Mouse (Mus musculus): ENCODE data around the gene Gm10271. TPM values are rescaled to one million over a fixed set of nuclear protein-coding genes. Genes with fewer than 3 reads are reported as not detected.

Gm10271 gene
- polyA plus RNA-seq, 1 experiment from 2014 or later: not detected

DNA sequence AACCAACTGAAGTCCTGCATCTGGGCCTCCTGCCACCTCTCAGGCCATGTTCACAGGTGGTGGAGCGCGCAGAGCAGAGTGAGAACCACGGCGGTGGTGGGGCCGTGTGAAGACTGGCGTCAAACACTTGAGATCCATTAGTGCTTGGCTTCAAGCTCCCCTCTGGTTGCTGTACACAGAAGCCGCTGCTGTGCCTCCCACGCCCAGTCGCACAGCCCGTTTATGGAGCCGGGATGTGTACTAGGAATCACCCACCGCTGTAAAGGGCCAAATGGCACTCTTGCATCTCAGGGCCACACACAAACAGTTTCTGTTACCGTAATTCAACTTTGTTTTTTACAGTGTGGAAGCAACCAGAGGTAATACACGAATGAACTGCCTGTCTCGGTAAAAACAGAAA is 50.2 kb downstream of the Gm10271 start:
- Histone ChIP-seq H3K4me2 (ENCODE audit: low read length) (no peak overlapping the region), H3K9me3 (ENCODE audit: control insufficient read depth, low read length) (no peaks in the 10 kb centered on the region), H3K4me1 (ENCODE audit: control insufficient read depth in 2 of 2, insufficient read depth in 2 of 2, low read length in 2 of 2) (no peaks in the 10 kb centered on the region), H3K36me3 (ENCODE audit: control insufficient read depth, insufficient read depth, low read length) (peaks cover 89% of the 10 kb centered on the region), H3K4me3 (ENCODE audit: control insufficient read depth in 1 of 2, insufficient read depth in 1 of 2, low read depth in 1 of 2, low read length in 2 of 2) (no peak overlapping the region), H3K9ac (ENCODE audit: low read length) (no peak overlapping the region), H3K27me3 (ENCODE audit: control insufficient read depth, insufficient read depth, low read length) (no peaks in the 10 kb centered on the region), H3K27ac (replicated peaks in 1 of 2; ENCODE audit: control insufficient read depth in 1 of 2, insufficient read depth in 1 of 2, low read depth in 2 of 2, low read length in 2 of 2) (no peak overlapping the region)
- WGBS: 89% methylated on average over 15 of the region's 15 CpGs
- no peak for ATAC-seq (ENCODE audit: insufficient number of reproducible peaks, insufficient read depth, low FRiP score, low read depth)

DNA sequence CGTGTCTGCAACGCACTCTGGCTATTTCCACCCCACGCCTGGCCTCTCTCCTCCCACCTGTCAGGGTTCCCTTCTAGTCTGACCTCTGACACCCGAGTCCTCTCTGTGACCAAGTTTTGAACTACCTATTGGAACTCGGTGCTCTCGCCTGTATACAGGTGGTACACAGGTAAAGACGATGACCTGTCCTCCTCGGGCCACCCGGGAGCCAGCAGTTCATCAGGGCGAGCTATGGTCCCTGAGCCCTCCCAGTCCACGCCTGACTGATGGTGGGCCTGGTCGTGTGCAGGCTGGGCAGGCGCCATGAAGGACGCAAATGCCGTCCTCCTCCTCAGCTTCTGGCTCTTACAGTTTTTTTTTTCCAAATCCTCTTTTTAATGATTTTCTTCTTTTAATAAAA is 51.0 kb downstream of the Gm10271 start:
- WGBS: 90% methylated on average over 15 of the region's 15 CpGs
- Histone ChIP-seq H3K4me1 (ENCODE audit: control insufficient read depth in 2 of 2, insufficient read depth in 2 of 2, low read length in 2 of 2) (no peaks in the 10 kb centered on the region), H3K9me3 (ENCODE audit: control insufficient read depth, low read length) (no peaks in the 10 kb centered on the region), H3K27ac (replicated peaks in 1 of 2; ENCODE audit: control insufficient read depth in 1 of 2, insufficient read depth in 1 of 2, low read depth in 2 of 2, low read length in 2 of 2) (no peak overlapping the region), H3K36me3 (ENCODE audit: control insufficient read depth, insufficient read depth, low read length) (peaks cover 89% of the 10 kb centered on the region), H3K9ac (ENCODE audit: low read length) (no peak overlapping the region), H3K4me2 (ENCODE audit: low read length) (no peak overlapping the region), H3K4me3 (ENCODE audit: control insufficient read depth in 1 of 2, insufficient read depth in 1 of 2, low read depth in 1 of 2, low read length in 2 of 2) (no peak overlapping the region), H3K27me3 (ENCODE audit: control insufficient read depth, insufficient read depth, low read length) (no peaks in the 10 kb centered on the region)
- no peak for ATAC-seq (ENCODE audit: insufficient number of reproducible peaks, insufficient read depth, low FRiP score, low read depth)

DNA sequence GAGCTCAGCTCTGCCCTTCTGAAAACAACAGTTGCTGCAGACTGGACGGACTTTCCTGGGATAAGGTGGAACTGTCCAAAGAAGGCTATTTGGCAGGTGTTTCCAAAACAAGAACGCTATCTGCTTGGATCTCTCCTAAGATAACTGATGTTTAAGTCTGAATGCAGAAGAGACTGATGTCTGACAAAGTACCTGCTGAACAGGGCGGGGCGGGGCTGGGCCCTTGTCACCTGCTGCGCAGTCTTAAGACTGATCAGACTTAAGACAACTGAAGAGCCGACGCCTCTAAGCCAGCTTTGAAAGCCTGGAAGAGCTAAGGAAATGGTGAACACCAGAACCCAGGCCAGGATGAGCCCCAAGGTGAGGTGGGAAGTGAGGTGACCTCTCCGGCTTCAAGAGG is 51.8 kb downstream of the Gm10271 start:
- 89% methylated on average over 8 of the region's 8 CpGs for WGBS

DNA sequence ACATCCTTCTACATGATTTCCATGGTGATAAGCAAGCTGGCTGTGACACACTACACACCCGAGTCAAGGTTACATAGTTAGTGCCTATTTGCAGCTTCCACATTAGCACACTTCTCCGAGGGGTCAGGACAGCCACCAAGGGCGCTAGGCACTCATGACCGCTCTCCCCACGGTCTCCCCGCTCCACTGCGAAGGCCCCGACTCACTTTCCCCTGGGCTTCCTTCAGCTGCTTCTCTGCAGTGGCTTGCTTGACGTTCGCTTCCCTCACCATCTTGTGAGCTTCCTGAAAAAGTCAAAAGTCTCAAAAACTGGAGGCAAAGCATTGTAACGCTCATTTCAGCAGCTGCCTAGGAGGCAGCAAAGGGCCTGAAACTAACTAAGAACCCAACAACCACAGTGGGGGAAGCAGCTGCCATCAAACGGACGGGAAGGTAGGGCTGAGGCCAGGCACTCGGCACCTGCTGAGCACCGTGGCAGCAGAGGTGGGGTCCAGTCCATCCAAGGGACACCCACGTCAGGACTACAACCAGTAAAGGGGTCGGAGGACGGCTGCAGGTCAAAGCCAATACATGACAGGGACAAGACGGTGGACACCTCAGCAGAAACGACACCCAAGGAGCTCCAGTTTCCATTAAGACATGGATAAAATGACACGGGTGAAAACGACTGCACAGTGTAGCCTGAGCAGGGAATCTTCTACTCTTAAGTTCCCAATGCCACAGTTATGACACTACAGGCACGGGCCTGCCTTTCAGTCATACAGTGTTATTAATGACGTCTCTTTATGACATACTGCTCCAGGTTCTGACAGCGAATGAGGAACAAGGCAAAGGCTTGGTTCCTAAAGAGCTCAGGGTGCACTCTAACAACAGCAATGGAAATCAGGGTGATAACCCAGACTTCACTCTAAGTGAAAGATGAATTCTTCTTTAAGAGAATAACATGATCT is 52.8 kb downstream of the Gm10271 start:
- no peak overlapping the region for H3K4me2 ChIP-seq (ENCODE audit: low read length)
- no peaks in the 10 kb centered on the region for H3K9me3 ChIP-seq (ENCODE audit: control insufficient read depth, low read length)
- no peak overlapping the region for H3K27ac ChIP-seq (replicated peaks in 1 of 2; ENCODE audit: control insufficient read depth in 1 of 2, insufficient read depth in 1 of 2, low read depth in 2 of 2, low read length in 2 of 2)
- no peak overlapping the region for H3K9ac ChIP-seq (ENCODE audit: low read length)
- H3K4me3 ChIP-seq (ENCODE audit: control insufficient read depth in 1 of 2, insufficient read depth in 1 of 2, low read depth in 1 of 2, low read length in 2 of 2): no peak overlapping the region
- peaks cover 84% of the 10 kb centered on the region for H3K36me3 ChIP-seq (ENCODE audit: control insufficient read depth, insufficient read depth, low read length)
- 86% methylated on average over 25 of the region's 25 CpGs for WGBS
- no peak for ATAC-seq (ENCODE audit: insufficient number of reproducible peaks, insufficient read depth, low FRiP score, low read depth)
- no peaks in the 10 kb centered on the region for H3K27me3 ChIP-seq (ENCODE audit: control insufficient read depth, insufficient read depth, low read length)
- H3K4me1 ChIP-seq (ENCODE audit: control insufficient read depth in 2 of 2, insufficient read depth in 2 of 2, low read length in 2 of 2): no peaks in the 10 kb centered on the region; a peak in 1 of 4 replicates

More for the DNA sequence above, 51.8 kb downstream of the Gm10271 start:
- peaks cover 90% of the 10 kb centered on the region for H3K36me3 ChIP-seq (ENCODE audit: control insufficient read depth, insufficient read depth, low read length)
- ATAC-seq (ENCODE audit: insufficient number of reproducible peaks, insufficient read depth, low FRiP score, low read depth): no peak
- H3K4me1 ChIP-seq (ENCODE audit: control insufficient read depth in 2 of 2, insufficient read depth in 2 of 2, low read length in 2 of 2): no peaks in the 10 kb centered on the region
- no peaks in the 10 kb centered on the region for H3K27me3 ChIP-seq (ENCODE audit: control insufficient read depth, insufficient read depth, low read length)
- no peak overlapping the region for H3K4me2 ChIP-seq (ENCODE audit: low read length)
- no peak overlapping the region for H3K9ac ChIP-seq (ENCODE audit: low read length)
- no peak overlapping the region for H3K4me3 ChIP-seq (ENCODE audit: control insufficient read depth in 1 of 2, insufficient read depth in 1 of 2, low read depth in 1 of 2, low read length in 2 of 2)
- no peaks in the 10 kb centered on the region for H3K9me3 ChIP-seq (ENCODE audit: control insufficient read depth, low read length)
- H3K27ac ChIP-seq (replicated peaks in 1 of 2; ENCODE audit: control insufficient read depth in 1 of 2, insufficient read depth in 1 of 2, low read depth in 2 of 2, low read length in 2 of 2): no peak overlapping the region

DNA sequence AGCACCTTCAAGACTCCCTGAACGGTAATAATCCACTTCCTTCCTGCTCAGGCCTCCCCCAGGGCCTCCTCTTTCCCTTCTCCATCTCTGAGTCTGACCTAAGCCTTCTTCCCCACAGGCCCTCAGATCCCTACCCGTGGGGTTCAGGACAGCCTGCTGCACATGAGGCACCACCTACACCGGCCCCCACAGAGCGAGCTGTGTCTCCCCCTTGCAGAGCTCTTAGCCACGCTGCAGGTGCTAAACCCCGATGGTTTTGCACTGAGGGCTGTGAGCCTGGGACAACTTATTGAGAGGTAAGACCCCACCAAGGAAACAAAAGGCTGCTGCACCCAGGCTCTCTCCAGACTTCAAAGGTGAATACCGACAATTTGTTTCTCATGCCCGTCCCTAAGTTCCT is 55.8 kb downstream of the Gm10271 start:
- no peak overlapping the region for H3K4me3 ChIP-seq (ENCODE audit: control insufficient read depth in 1 of 2, insufficient read depth in 1 of 2, low read depth in 1 of 2, low read length in 2 of 2)
- no peaks in the 10 kb centered on the region for H3K9me3 ChIP-seq (ENCODE audit: control insufficient read depth, low read length)
- H3K4me1 ChIP-seq (ENCODE audit: control insufficient read depth in 2 of 2, insufficient read depth in 2 of 2, low read length in 2 of 2): no peaks in the 10 kb centered on the region; a peak in 1 of 4 replicates
- H3K4me2 ChIP-seq (ENCODE audit: low read length): no peak overlapping the region
- no peak overlapping the region for H3K9ac ChIP-seq (ENCODE audit: low read length)
- no peak overlapping the region for H3K27ac ChIP-seq (replicated peaks in 1 of 2; ENCODE audit: control insufficient read depth in 1 of 2, insufficient read depth in 1 of 2, low read depth in 2 of 2, low read length in 2 of 2)
- no peak for ATAC-seq (ENCODE audit: insufficient number of reproducible peaks, insufficient read depth, low FRiP score, low read depth)
- H3K27me3 ChIP-seq (ENCODE audit: control insufficient read depth, insufficient read depth, low read length): no peaks in the 10 kb centered on the region
- H3K36me3 ChIP-seq (ENCODE audit: control insufficient read depth, insufficient read depth, low read length): peaks cover 81% of the 10 kb centered on the region
- 79% methylated on average over 8 of the region's 8 CpGs for WGBS

DNA sequence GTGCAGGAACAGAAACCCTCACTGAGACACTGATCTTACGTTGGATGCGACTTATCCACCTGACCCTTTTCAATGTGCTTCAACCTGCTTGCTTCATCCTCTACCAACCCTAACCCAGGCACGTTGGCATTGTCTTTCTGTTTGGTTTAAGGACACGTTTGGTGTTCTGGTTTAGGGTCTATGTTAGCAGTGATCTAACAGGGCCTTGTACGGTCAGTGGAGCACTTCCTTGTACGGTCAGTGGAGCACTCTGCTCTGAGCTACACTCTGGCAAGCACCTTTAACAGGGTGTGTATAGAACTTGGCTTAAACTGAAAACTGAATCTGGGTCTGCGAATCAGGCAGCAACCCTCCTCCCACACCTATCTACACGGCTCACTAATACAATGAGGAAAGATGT is 57.1 kb downstream of the Gm10271 start:
- H3K27ac ChIP-seq (replicated peaks in 1 of 2; ENCODE audit: control insufficient read depth in 1 of 2, insufficient read depth in 1 of 2, low read depth in 2 of 2, low read length in 2 of 2): peak overlapping the region in 1 of 2 experiments; percentile 61; a peak in 3 of 4 replicates
- no peak for ATAC-seq (ENCODE audit: insufficient number of reproducible peaks, insufficient read depth, low FRiP score, low read depth)
- WGBS: 91% methylated on average over 8 of the region's 8 CpGs

DNA sequence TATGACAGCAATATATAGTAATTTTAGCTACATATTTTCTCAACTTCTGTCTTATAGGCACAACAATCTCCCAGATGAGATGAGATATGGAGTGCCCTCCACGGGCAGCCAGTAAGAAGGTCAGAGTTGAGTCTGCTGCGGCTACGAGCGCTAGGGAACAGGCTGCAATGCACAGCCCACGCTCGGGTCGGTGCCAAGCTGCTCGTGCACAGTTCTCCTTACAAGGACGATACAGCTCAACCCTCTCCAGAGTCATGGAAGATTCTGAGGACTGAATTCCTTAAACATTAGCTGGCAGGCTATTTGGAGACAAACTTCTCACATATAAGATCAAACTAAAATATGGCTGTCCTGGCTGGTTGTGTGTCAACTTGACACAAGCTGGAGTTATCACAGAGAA is 57.8 kb downstream of the Gm10271 start:
- WGBS: 64% methylated on average over 9 of the region's 9 CpGs
- Histone ChIP-seq H3K27ac (replicated peaks in 1 of 2; ENCODE audit: control insufficient read depth in 1 of 2, insufficient read depth in 1 of 2, low read depth in 2 of 2, low read length in 2 of 2) (peak overlapping the region in 1 of 2 experiments; percentile 61; a peak in 2 of 4 replicates), H3K4me1 (ENCODE audit: control insufficient read depth in 2 of 2, insufficient read depth in 2 of 2, low read length in 2 of 2) (no peaks in the 10 kb centered on the region; a peak in 1 of 4 replicates), H3K4me3 (ENCODE audit: control insufficient read depth in 1 of 2, insufficient read depth in 1 of 2, low read depth in 1 of 2, low read length in 2 of 2) (no peak overlapping the region), H3K9me3 (ENCODE audit: control insufficient read depth, low read length) (no peaks in the 10 kb centered on the region), H3K27me3 (ENCODE audit: control insufficient read depth, insufficient read depth, low read length) (no peaks in the 10 kb centered on the region), H3K9ac (ENCODE audit: low read length) (no peak overlapping the region), H3K4me2 (ENCODE audit: low read length) (no peak overlapping the region), H3K36me3 (ENCODE audit: control insufficient read depth, insufficient read depth, low read length) (peaks cover 87% of the 10 kb centered on the region)
- ATAC-seq (ENCODE audit: insufficient number of reproducible peaks, insufficient read depth, low FRiP score, low read depth): peak; percentile 74

More for the DNA sequence above, 57.1 kb downstream of the Gm10271 start:
- Histone ChIP-seq H3K36me3 (ENCODE audit: control insufficient read depth, insufficient read depth, low read length) (peaks cover 87% of the 10 kb centered on the region), H3K4me1 (ENCODE audit: control insufficient read depth in 2 of 2, insufficient read depth in 2 of 2, low read length in 2 of 2) (no peaks in the 10 kb centered on the region; a peak in 1 of 4 replicates), H3K9me3 (ENCODE audit: control insufficient read depth, low read length) (no peaks in the 10 kb centered on the region), H3K9ac (ENCODE audit: low read length) (no peak overlapping the region), H3K4me3 (ENCODE audit: control insufficient read depth in 1 of 2, insufficient read depth in 1 of 2, low read depth in 1 of 2, low read length in 2 of 2) (no peak overlapping the region), H3K4me2 (ENCODE audit: low read length) (no peak overlapping the region), H3K27me3 (ENCODE audit: control insufficient read depth, insufficient read depth, low read length) (no peaks in the 10 kb centered on the region)

All from heart, embryonic 14.5 days (tissue).